Mouse (Mus musculus): ENCODE results near the gene Satb2. TPM values are rescaled to one million over a fixed set of nuclear protein-coding genes. Genes with fewer than 3 reads are reported as not detected.

Gene Satb2
- total RNA-seq, 2 experiments from 2014 or later, result 14.9 to 17.4 TPM

DNA sequence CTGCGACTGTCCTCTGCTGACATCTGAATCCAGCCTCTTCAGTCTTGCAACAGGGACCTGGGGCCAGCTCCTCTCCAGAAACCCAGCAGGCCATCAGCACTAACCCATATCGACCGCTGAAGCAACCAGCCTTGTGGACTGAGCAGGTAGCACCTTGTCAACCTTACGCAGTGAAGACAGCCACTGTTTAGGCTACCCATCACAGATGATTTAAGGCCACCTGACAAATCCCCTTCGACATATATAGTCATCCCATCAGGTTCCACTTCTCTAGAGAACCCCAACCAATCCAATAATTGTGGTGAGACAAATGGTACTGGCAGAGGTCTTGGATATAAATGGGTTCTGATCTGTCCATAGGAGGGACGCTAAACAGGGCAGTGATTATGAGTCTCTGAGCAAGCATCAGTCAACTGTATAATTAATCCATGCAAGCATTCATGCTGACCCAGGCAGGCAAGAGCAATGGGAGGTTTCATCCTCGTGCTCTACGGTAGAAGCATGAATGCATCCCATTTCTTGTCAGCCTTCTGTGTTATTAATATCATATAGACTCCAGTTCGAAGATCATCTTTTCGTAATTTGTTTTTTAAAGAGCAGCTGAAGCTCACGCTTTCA is 229.5 kb downstream of the Satb2 start:
- DNase-seq (ENCODE audit: extremely low spot score in 1 of 2, low spot score in 1 of 2), result no peak

Small RNAs within 50 kb of the gene (microRNA-seq; reads per million reads assigned to microRNA genes)
- 0 reads per million in 2 experiments for gene Gm23943

All from layer of hippocampus, postnatal 25 days (tissue).